Mouse (Mus musculus) lung, embryonic 15.5 days (tissue): ENCODE data around the gene Ccnt2. TPM values are rescaled to one million over a fixed set of nuclear protein-coding genes. Genes with fewer than 3 reads are reported as not detected.

Experiments
- ATAC-seq: fragments of 200-750 bp; cut with Nextera tagmentation; 2 replicates; pipeline ENCODE4 v1.8.0; 2017; ENCODE audit warnings: moderate number of reproducible peaks, borderline replicate concordance; ENCODE audit not compliant: low FRiP score, low TSS enrichment; ENCODE audit errors: extremely low read depth
- H3K27ac ChIP-seq: fragments of 300-500 bp; sonication (generic); 2 replicates; pipeline ENCODE4 v1.5.1; 2015; ENCODE audit warnings: moderate library complexity, mild to moderate bottlenecking, inconsistent platforms
- H3K27me3 ChIP-seq: fragments of 300-500 bp; sonication (generic); 2 replicates; pipeline ENCODE4 v1.6.1; 2015; ENCODE audit warnings: inconsistent platforms
- H3K36me3 ChIP-seq: fragments of 300-500 bp; sonication (generic); 2 replicates; pipeline ENCODE4 v1.6.1; 2015; ENCODE audit warnings: inconsistent platforms
- H3K4me1 ChIP-seq: fragments of 300-500 bp; sonication (generic); 2 replicates; pipeline ENCODE4 v1.6.1; 2015; ENCODE audit warnings: inconsistent platforms
- H3K4me2 ChIP-seq: fragments of 300-500 bp; sonication (generic); 2 replicates; pipeline ENCODE4 v1.6.1; 2015; ENCODE audit warnings: inconsistent platforms, mild to moderate bottlenecking, moderate library complexity
- H3K4me3 ChIP-seq: fragments of 300-500 bp; sonication (generic); 2 replicates; pipeline ENCODE4 v1.5.1; 2015; ENCODE audit warnings: mild to moderate bottlenecking, inconsistent platforms
- H3K9ac ChIP-seq: fragments of 300-500 bp; sonication (generic); 2 replicates; pipeline ENCODE4 v1.6.1; 2015; ENCODE audit warnings: inconsistent platforms
- H3K9me3 ChIP-seq: fragments of 300-500 bp; sonication (generic); 2 replicates; pipeline ENCODE4 v1.6.1; 2016; ENCODE audit warnings: inconsistent platforms
- WGBS: fragments of 180-500 bp; shearing (Covaris S2); methylation state at CpG from one replicate; pipeline ENCODE4 v1.1.7; 2015; 5-methylcytosine and 5-hydroxymethylcytosine counted together
- polyA plus RNA-seq: library from polyadenylated mRNA; unstranded; fragments of >200 nt; fragmentation: Nextera tagmentation; extraction: Ambion mirVana; gene quantifications from 2 replicates; pipeline ENCODE4 v1.2.1, GENCODE M21; 2015

Ccnt2 gene
- polyA plus RNA-seq, 1 experiment from 2014 or later: 83.7 TPM

- 89% methylated on average over 6 of the region's 6 CpGs for WGBS
- H3K27ac ChIP-seq: no peak overlapping the region
These were observed 21.3 kb downstream of the Ccnt2 start for GRCm38 (mm10) chr1:127795087-127795769.

GRCm38 (mm10) chr1:127796341-127796740 is 22.4 kb downstream of the Ccnt2 start:
- ATAC-seq: no peak
- Histone ChIP-seq H3K27me3 (no peaks in the 10 kb centered on the region), H3K4me1 (0 out of 2 replicates have a peak, but pooled peaks cover 3% of the 10 kb centered on the region), H3K4me2 (no peak overlapping the region), H3K9me3 (no peaks in the 10 kb centered on the region), H3K4me3 (no peak overlapping the region), H3K27ac (no peak overlapping the region), H3K36me3 (peaks cover 18% of the 10 kb centered on the region), H3K9ac (no peak overlapping the region)
- 56% methylated on average over 4 of the region's 4 CpGs for WGBS

More at GRCm38 (mm10) chr1:127795087-127795769, 21.3 kb downstream of the Ccnt2 start:
- 0 out of 2 replicates have a peak, but pooled peaks cover 3% of the 10 kb centered on the region for H3K4me1 ChIP-seq
- H3K4me2 ChIP-seq: no peak overlapping the region
- H3K4me3 ChIP-seq: no peak overlapping the region
- H3K27me3 ChIP-seq: no peaks in the 10 kb centered on the region
- no peaks in the 10 kb centered on the region for H3K9me3 ChIP-seq
- peaks cover 16% of the 10 kb centered on the region for H3K36me3 ChIP-seq
- H3K9ac ChIP-seq: no peak overlapping the region
- ATAC-seq: no peak

GRCm38 (mm10) chr1:127796752-127797151 is 22.8 kb downstream of the Ccnt2 start:
- ATAC-seq: no peak
- Histone ChIP-seq H3K27me3 (no peaks in the 10 kb centered on the region), H3K27ac (no peak overlapping the region), H3K9me3 (no peaks in the 10 kb centered on the region), H3K36me3 (peaks cover 21% of the 10 kb centered on the region), H3K4me2 (no peak overlapping the region), H3K9ac (no peak overlapping the region), H3K4me1 (0 out of 2 replicates have a peak, but pooled peaks cover 3% of the 10 kb centered on the region), H3K4me3 (no peak overlapping the region)
- 73% methylated on average over 1 of the region's 1 CpGs for WGBS

- H3K36me3 ChIP-seq: peaks cover 49% of the 10 kb centered on the region
These were observed 29.0 kb downstream of the Ccnt2 start for GRCm38 (mm10) chr1:127802916-127803315.

GRCm38 (mm10) chr1:127808671-127809070 is 34.7 kb downstream of the Ccnt2 start:
- H3K4me1 ChIP-seq: no peaks in the 10 kb centered on the region
- no peaks in the 10 kb centered on the region for H3K9me3 ChIP-seq
- WGBS: 92% methylated on average over 7 of the region's 7 CpGs
- H3K4me3 ChIP-seq: no peak overlapping the region
- no peak for ATAC-seq
- H3K27ac ChIP-seq: no peak overlapping the region
- no peaks in the 10 kb centered on the region for H3K27me3 ChIP-seq
- H3K4me2 ChIP-seq: no peak overlapping the region
- peaks cover 15% of the 10 kb centered on the region for H3K36me3 ChIP-seq
- H3K9ac ChIP-seq: no peak overlapping the region

More at GRCm38 (mm10) chr1:127802916-127803315, 29.0 kb downstream of the Ccnt2 start:
- Histone ChIP-seq H3K27me3 (no peaks in the 10 kb centered on the region), H3K4me1 (no peaks in the 10 kb centered on the region), H3K9me3 (no peaks in the 10 kb centered on the region), H3K9ac (no peak overlapping the region), H3K27ac (no peak overlapping the region), H3K4me3 (no peak overlapping the region), H3K4me2 (no peak overlapping the region)
- ATAC-seq: no peak
- 67% methylated on average over 8 of the region's 8 CpGs for WGBS

- Histone ChIP-seq H3K9me3 (no peaks in the 10 kb centered on the region), H3K4me2 (no peak overlapping the region), H3K4me3 (no peak overlapping the region), H3K36me3 (no peaks in the 10 kb centered on the region), H3K27ac (no peak overlapping the region), H3K27me3 (no peaks in the 10 kb centered on the region), H3K9ac (no peak overlapping the region), H3K4me1 (no peaks in the 10 kb centered on the region)
- WGBS: 65% methylated on average over 7 of the region's 7 CpGs
- ATAC-seq: no peak
These were observed 39.0 kb downstream of the Ccnt2 start for GRCm38 (mm10) chr1:127812929-127813328.

GRCm38 (mm10) chr1:127816381-127816780 is 42.4 kb downstream of the Ccnt2 start:
- no peaks in the 10 kb centered on the region for H3K4me1 ChIP-seq
- H3K9me3 ChIP-seq: no peaks in the 10 kb centered on the region
- no peak for ATAC-seq
- 83% methylated on average over 6 of the region's 6 CpGs for WGBS
- H3K27me3 ChIP-seq: no peaks in the 10 kb centered on the region
- no peak overlapping the region for H3K27ac ChIP-seq
- H3K4me2 ChIP-seq: no peak overlapping the region
- H3K4me3 ChIP-seq: no peak overlapping the region
- no peak overlapping the region for H3K9ac ChIP-seq
- H3K36me3 ChIP-seq: no peaks in the 10 kb centered on the region

- Histone ChIP-seq H3K4me2 (no peak overlapping the region), H3K9ac (no peak overlapping the region), H3K4me1 (no peaks in the 10 kb centered on the region), H3K27ac (no peak overlapping the region), H3K36me3 (no peaks in the 10 kb centered on the region), H3K27me3 (no peaks in the 10 kb centered on the region), H3K9me3 (no peaks in the 10 kb centered on the region), H3K4me3 (no peak overlapping the region)
- peak; percentile 39; the same call in 1 of the 2 replicates for ATAC-seq
- WGBS: 11% methylated on average over 2 of the region's 2 CpGs
These were observed 53.4 kb downstream of the Ccnt2 start for GRCm38 (mm10) chr1:127827325-127827724.

DNA sequence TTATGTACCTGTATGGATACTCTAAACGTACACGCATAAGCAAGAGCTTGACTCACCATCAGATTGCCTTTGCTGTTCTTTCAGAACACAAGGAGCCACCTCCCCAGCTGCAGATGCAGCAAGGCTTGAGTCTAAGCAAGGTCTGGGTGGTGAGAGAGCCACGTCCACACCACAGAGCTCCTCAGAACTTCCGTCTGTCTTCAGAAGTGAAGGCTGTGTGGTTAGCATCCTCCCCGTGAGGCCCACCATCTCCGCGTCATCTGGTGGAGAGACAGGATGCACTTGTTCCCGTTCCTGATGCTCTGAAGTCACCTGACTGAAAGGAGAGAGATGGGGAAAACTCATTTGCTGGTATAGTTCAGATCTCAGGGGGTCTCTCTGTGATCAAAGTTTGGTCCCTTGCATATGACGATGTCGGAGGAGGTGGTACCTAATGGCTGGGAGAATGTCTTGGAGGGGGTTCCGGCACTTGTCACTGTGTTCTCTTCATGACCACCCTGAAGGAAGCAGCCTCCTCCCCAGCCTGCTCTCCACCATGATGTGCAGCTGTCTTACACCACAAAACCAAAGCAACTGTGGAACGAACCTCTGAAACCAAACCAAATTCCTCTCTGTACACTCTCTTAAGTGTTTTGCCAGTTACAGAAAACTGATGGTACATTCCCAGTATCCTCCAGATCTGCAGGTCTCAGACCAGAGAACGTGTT is 56.4 kb downstream of the Ccnt2 start:
- H3K27me3 ChIP-seq: no peaks in the 10 kb centered on the region
- 0 out of 2 replicates have a peak, but pooled peaks have one; percentile 49 for ATAC-seq
- no peaks in the 10 kb centered on the region for H3K36me3 ChIP-seq
- no peak overlapping the region for H3K4me3 ChIP-seq
- no peak overlapping the region for H3K4me2 ChIP-seq
- no peaks in the 10 kb centered on the region for H3K9me3 ChIP-seq
- WGBS: 78% methylated on average over 13 of the region's 13 CpGs
- H3K27ac ChIP-seq: no peak overlapping the region
- no peaks in the 10 kb centered on the region; the same call in 1 of the 2 replicates for H3K4me1 ChIP-seq
- H3K9ac ChIP-seq: no peak overlapping the region

GRCm38 (mm10) chr1:127833714-127834113 is 59.8 kb downstream of the Ccnt2 start:
- no peaks in the 10 kb centered on the region for H3K27me3 ChIP-seq
- H3K9ac ChIP-seq: no peak overlapping the region
- H3K36me3 ChIP-seq: no peaks in the 10 kb centered on the region
- ATAC-seq: no peak
- WGBS: 39% methylated on average over 2 of the region's 2 CpGs
- H3K4me2 ChIP-seq: no peak overlapping the region
- no peak overlapping the region for H3K4me3 ChIP-seq
- H3K4me1 ChIP-seq: no peaks in the 10 kb centered on the region; the same call in 1 of the 2 replicates
- H3K27ac ChIP-seq: no peak overlapping the region
- H3K9me3 ChIP-seq: no peaks in the 10 kb centered on the region

GRCm38 (mm10) chr1:127834202-127834601 is 60.2 kb downstream of the Ccnt2 start:
- Histone ChIP-seq H3K27ac (no peak overlapping the region), H3K27me3 (no peaks in the 10 kb centered on the region), H3K4me1 (no peaks in the 10 kb centered on the region; the same call in 1 of the 2 replicates), H3K4me3 (no peak overlapping the region), H3K36me3 (no peaks in the 10 kb centered on the region), H3K9me3 (no peaks in the 10 kb centered on the region), H3K4me2 (no peak overlapping the region), H3K9ac (no peak overlapping the region)
- 56% methylated on average over 4 of the region's 4 CpGs for WGBS
- ATAC-seq: no peak

GRCm38 (mm10) chr1:127836619-127837018 is 62.7 kb downstream of the Ccnt2 start:
- WGBS: 78% methylated on average over 4 of the region's 4 CpGs
- Histone ChIP-seq H3K9ac (no peak overlapping the region), H3K4me2 (no peak overlapping the region), H3K36me3 (no peaks in the 10 kb centered on the region), H3K27ac (no peak overlapping the region), H3K4me1 (no peaks in the 10 kb centered on the region; the same call in 1 of the 2 replicates), H3K4me3 (no peak overlapping the region), H3K9me3 (no peaks in the 10 kb centered on the region), H3K27me3 (no peaks in the 10 kb centered on the region)
- ATAC-seq: no peak
